Mouse (Mus musculus): ENCODE results near the gene Osgepl1. TPM values are rescaled to one million over a fixed set of nuclear protein-coding genes. Genes with fewer than 3 reads are reported as not detected.

Gene Osgepl1
- polyA plus RNA-seq, 1 experiment from 2014 or later = 35.5 TPM

GRCm38 (mm10) chr1:53352327-53353261, 39.2 kb downstream of the Osgepl1 start, which contains the start of the genes Asdurf, Gm28551 and Asnsd1:
Gene Asdurf, minus strand, starts transcription at chr1:53352619.
Gene Gm28551, minus strand, starts transcription at chr1:53352667.
Gene Asnsd1, minus strand, starts transcription at chr1:53352752.
- Histone ChIP-seq H3K27ac (ENCODE audit: low read depth, low read length) (peak within 1 kb of the TSS; percentile 70), H3K9me3 (ENCODE audit: control insufficient read depth, low read length) (no peaks in the 10 kb centered on the region), H3K9ac (ENCODE audit: low read length) (peak within 1 kb of the TSS; percentile 89), H3K27me3 (ENCODE audit: control insufficient read depth, insufficient read depth, low read length) (no peaks in the 10 kb centered on the region), H3K36me3 (ENCODE audit: control insufficient read depth, insufficient read depth, low read length) (peaks cover 7% of the 10 kb centered on the region), H3K4me3 (ENCODE audit: low read depth, low read length) (peak within 1 kb of the TSS; percentile 77), H3K4me1 (replicated peaks; ENCODE audit: control insufficient read depth, insufficient read depth, low read length) (no peaks in the 10 kb centered on the region), H3K4me2 (ENCODE audit: low read depth, low read length, severe bottlenecking) (peak within 1 kb of the TSS; percentile 47)
- under 1% methylated on average over 41 of the region's 44 CpGs for WGBS
- DNase-seq (ENCODE audit: low spot score) = peak; percentile 96
- ATAC-seq (replicated peaks; ENCODE audit: low FRiP score) = peak; percentile 100

- ATAC-seq (replicated peaks; ENCODE audit: low FRiP score) (no peak), DNase-seq (ENCODE audit: low spot score) (no peak)
- Histone ChIP-seq H3K27me3 (ENCODE audit: control insufficient read depth, insufficient read depth, low read length) (no peaks in the 10 kb centered on the region), H3K36me3 (ENCODE audit: control insufficient read depth, insufficient read depth, low read length) (no peaks in the 10 kb centered on the region), H3K9me3 (ENCODE audit: control insufficient read depth, low read length) (no peaks in the 10 kb centered on the region), H3K4me3 (ENCODE audit: low read depth, low read length) (no peak overlapping the region), H3K4me1 (replicated peaks; ENCODE audit: control insufficient read depth, insufficient read depth, low read length) (no peaks in the 10 kb centered on the region), H3K9ac (ENCODE audit: low read length) (no peak overlapping the region), H3K4me2 (ENCODE audit: low read depth, low read length, severe bottlenecking) (no peak overlapping the region), H3K27ac (ENCODE audit: low read depth, low read length) (no peak overlapping the region)
Observed at GRCm38 (mm10) chr1:53358988-53359387, 45.6 kb downstream of the Osgepl1 start.

Other genes with a start within 250 kb of the Osgepl1 start
- not detected in 2 replicates for gene 1700019A02Rik, start 126.0 kb upstream of the Osgepl1 start, polyA plus RNA-seq (2014; fragmentation: Nextera tagmentation; extraction: Ambion mirVana)
- gene Pms1, start 16.6 kb upstream of the Osgepl1 start, polyA plus RNA-seq (2014; fragmentation: Nextera tagmentation; extraction: Ambion mirVana) = 26.8 and 30.0 TPM in 2 replicates
- 91.2 and 96.9 TPM in 2 replicates for gene Ormdl1, start 16.5 kb upstream of the Osgepl1 start, polyA plus RNA-seq (2014; fragmentation: Nextera tagmentation; extraction: Ambion mirVana)
- gene Gm28778, start 16.5 kb upstream of the Osgepl1 start, polyA plus RNA-seq (2014; fragmentation: Nextera tagmentation; extraction: Ambion mirVana) = 0.95 TPM in 1 of 2 replicates, not detected in the other
- 7.0 TPM in 1 of 2 replicates, not detected in the other for gene Asdurf, start 39.0 kb downstream of the Osgepl1 start, polyA plus RNA-seq (2014; fragmentation: Nextera tagmentation; extraction: Ambion mirVana)
- gene Gm28551, start 39.0 kb downstream of the Osgepl1 start, polyA plus RNA-seq (2014; fragmentation: Nextera tagmentation; extraction: Ambion mirVana) = 0.68 and 1.8 TPM in 2 replicates
- gene Asnsd1, start 39.1 kb downstream of the Osgepl1 start, polyA plus RNA-seq (2014; fragmentation: Nextera tagmentation; extraction: Ambion mirVana) = 107 and 109 TPM in 2 replicates